Mouse (Mus musculus): ENCODE measurements around the gene Krt7. TPM values are rescaled to one million over a fixed set of nuclear protein-coding genes. Genes with fewer than 3 reads are reported as not detected.

Gene Krt7
- total RNA-seq, 1 experiment: 14.1 TPM

DNA sequence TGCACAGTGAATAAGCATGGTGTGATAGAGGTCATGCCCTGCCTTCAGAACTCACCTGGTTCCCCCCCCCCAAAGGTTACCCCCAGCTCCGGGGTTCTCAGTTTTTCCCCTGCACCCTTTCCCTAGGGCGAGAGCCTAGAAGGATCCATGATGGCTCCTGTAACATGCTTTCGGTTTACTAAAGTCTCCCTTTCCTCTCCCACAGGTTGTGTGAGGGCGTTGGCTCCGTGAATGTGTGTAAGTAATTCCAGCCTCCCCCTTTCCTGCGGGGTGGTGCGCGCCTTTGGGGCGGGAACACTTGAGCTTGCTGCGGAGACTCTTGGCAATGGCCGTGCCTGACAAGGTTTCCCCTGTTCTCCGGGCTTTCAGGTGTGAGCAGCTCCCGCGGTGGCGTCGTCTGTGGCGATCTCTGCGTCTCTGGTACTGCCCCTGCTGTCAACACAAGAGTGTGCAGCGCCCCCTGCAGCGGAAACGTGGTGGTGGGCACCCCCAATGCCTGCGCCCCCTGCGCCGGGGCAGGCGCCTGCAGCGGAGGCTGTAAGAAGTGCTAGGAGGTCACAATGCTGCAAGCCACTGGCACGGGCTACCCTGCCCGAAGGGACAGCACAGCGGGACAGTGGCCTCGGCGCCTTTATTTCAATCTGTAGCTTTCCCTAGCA, 68.3 kb downstream of the Krt7 start:
- DNase-seq (ENCODE audit: low read depth, low spot score): no peak
- in situ Hi-C loops (cut with MboI; ENCODE audit: low sequenced_read_pairs in 2 of 2, unreplicated experiment in 2 of 2): no loop called here
- H3K27ac ChIP-seq (ENCODE audit: insufficient read depth, low read depth, low read length, poor library complexity, severe bottlenecking): no peak overlapping the region
- no peaks in the 10 kb centered on the region for H3K9me3 ChIP-seq (ENCODE audit: control insufficient read depth, insufficient read depth, low read depth, low read length)
- H3K9ac ChIP-seq (ENCODE audit: insufficient read depth, low read depth, low read length, poor library complexity, severe bottlenecking): no peak overlapping the region
- H3K4me1 ChIP-seq (ENCODE audit: control insufficient read depth in 2 of 2, insufficient read depth in 2 of 2, low read length in 2 of 2, poor library complexity in 1 of 2): no peaks in the 10 kb centered on the region
- H3K36me3 ChIP-seq (ENCODE audit: control insufficient read depth, insufficient read depth, low read length, poor library complexity, severe bottlenecking): no peaks in the 10 kb centered on the region
- H3K4me3 ChIP-seq (ENCODE audit: insufficient read depth in 1 of 2, low read depth in 1 of 2, low read length in 2 of 2, poor library complexity in 1 of 2, severe bottlenecking in 1 of 2): no peak overlapping the region
- TF ChIP-seq MAFK (IDR thresholded peaks at IDR 0.05; ENCODE audit: insufficient read depth, low read depth, low read length): no peak
- no peak for TF ChIP-seq ZNF384 (IDR thresholded peaks at IDR 0.05; ENCODE audit: low read depth, low read length)
- TF ChIP-seq HCFC1 (IDR thresholded peaks at IDR 0.05; ENCODE audit: borderline replicate concordance, insufficient read depth, low read length): no peak
- TF ChIP-seq ZC3H11A (IDR thresholded peaks at IDR 0.05; ENCODE audit: borderline replicate concordance, low read depth, low read length): no peak
- no peak for TF ChIP-seq CHD2 (IDR thresholded peaks at IDR 0.05; ENCODE audit: low read depth, low read length)

DNA sequence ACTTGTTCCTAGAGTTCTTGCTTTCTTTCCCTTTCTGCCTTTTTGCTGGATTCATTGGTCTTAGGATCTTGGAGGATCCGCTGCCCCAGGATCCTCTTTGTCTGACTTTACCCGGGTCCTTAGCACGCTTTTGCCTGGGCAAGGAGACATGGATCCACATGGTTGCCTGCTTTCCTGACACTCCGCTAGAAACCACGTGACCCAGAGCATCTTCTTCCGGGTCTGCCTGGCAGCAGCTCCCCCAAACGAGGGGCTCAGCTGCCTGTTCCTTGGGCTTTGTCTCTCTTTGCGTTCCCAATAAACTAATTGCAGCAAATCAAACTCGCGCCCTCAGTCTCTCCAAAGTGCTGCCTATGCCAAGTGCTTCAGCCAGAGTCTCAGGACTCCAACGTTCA, 68.8 kb downstream of the Krt7 start:
- H3K9ac ChIP-seq (ENCODE audit: insufficient read depth, low read depth, low read length, poor library complexity, severe bottlenecking): no peak overlapping the region
- no peaks in the 10 kb centered on the region for H3K4me1 ChIP-seq (ENCODE audit: control insufficient read depth in 2 of 2, insufficient read depth in 2 of 2, low read length in 2 of 2, poor library complexity in 1 of 2)

More for the DNA sequence above, 68.8 kb downstream of the Krt7 start:
- H3K36me3 ChIP-seq (ENCODE audit: control insufficient read depth, insufficient read depth, low read length, poor library complexity, severe bottlenecking): no peaks in the 10 kb centered on the region
- H3K27ac ChIP-seq (ENCODE audit: insufficient read depth, low read depth, low read length, poor library complexity, severe bottlenecking): no peak overlapping the region
- no peak for TF ChIP-seq CHD2 (IDR thresholded peaks at IDR 0.05; ENCODE audit: low read depth, low read length)
- no peak for TF ChIP-seq MAFK (IDR thresholded peaks at IDR 0.05; ENCODE audit: insufficient read depth, low read depth, low read length)
- no peak for TF ChIP-seq ZNF384 (IDR thresholded peaks at IDR 0.05; ENCODE audit: low read depth, low read length)
- TF ChIP-seq HCFC1 (IDR thresholded peaks at IDR 0.05; ENCODE audit: borderline replicate concordance, insufficient read depth, low read length): no peak
- TF ChIP-seq ZC3H11A (IDR thresholded peaks at IDR 0.05; ENCODE audit: borderline replicate concordance, low read depth, low read length): no peak
- in situ Hi-C loops (cut with MboI; ENCODE audit: low sequenced_read_pairs in 2 of 2, unreplicated experiment in 2 of 2): no loop called here
- DNase-seq (ENCODE audit: low read depth, low spot score): no peak
- no peaks in the 10 kb centered on the region for H3K9me3 ChIP-seq (ENCODE audit: control insufficient read depth, insufficient read depth, low read depth, low read length)
- no peak overlapping the region for H3K4me3 ChIP-seq (ENCODE audit: insufficient read depth in 1 of 2, low read depth in 1 of 2, low read length in 2 of 2, poor library complexity in 1 of 2, severe bottlenecking in 1 of 2)

Other genes starting within 250 kb of the Krt7 start
- 26.4 and 43.4 TPM in 2 replicates for gene Acvr1b, start 237.0 kb upstream of the Krt7 start, total RNA-seq (2012; rRNA removed)
- 10.8 and 12.9 TPM in 2 replicates for gene Grasp, start 186.9 kb upstream of the Krt7 start, total RNA-seq (2012; rRNA removed)
- gene Nr4a1, start 156.8 kb upstream of the Krt7 start, total RNA-seq (2012; rRNA removed): 8.5 and 12.1 TPM in 2 replicates
- 116 and 119 TPM in 2 replicates for gene Atg101, start 126.8 kb upstream of the Krt7 start, total RNA-seq (2012; rRNA removed)
- gene 6030408B16Rik, start 117.8 kb upstream of the Krt7 start, total RNA-seq (2012; rRNA removed): 0.22 and 0.32 TPM in 2 replicates
- 0.18 TPM in 1 of 2 replicates, not detected in the other for gene Krt80, start 40.9 kb upstream of the Krt7 start, total RNA-seq (2012; rRNA removed)
- gene Krt87, start 27.8 kb downstream of the Krt7 start, total RNA-seq (2012; rRNA removed): not detected in 2 replicates
- not detected in 2 replicates for gene Krt88, start 36.7 kb downstream of the Krt7 start, total RNA-seq (2012; rRNA removed)
- not detected in 2 replicates for gene Krt81, start 52.7 kb downstream of the Krt7 start, total RNA-seq (2012; rRNA removed)
- gene Krt86, start 62.4 kb downstream of the Krt7 start, total RNA-seq (2012; rRNA removed): not detected in 2 replicates
- gene Krt83, start 80.5 kb downstream of the Krt7 start, total RNA-seq (2012; rRNA removed): not detected in 2 replicates
- not detected in 2 replicates for gene Gm49425, start 106.2 kb downstream of the Krt7 start, total RNA-seq (2012; rRNA removed)
- gene Krt84, start 121.8 kb downstream of the Krt7 start, total RNA-seq (2012; rRNA removed): not detected in 2 replicates
- gene Krt82, start 139.6 kb downstream of the Krt7 start, total RNA-seq (2012; rRNA removed): not detected in 2 replicates
- 0.27 TPM in 1 of 2 replicates, not detected in the other for gene Krt90, start 151.9 kb downstream of the Krt7 start, total RNA-seq (2012; rRNA removed)
- 0.04 TPM in 1 of 2 replicates, not detected in the other for gene Krt75, start 162.9 kb downstream of the Krt7 start, total RNA-seq (2012; rRNA removed)
- not detected in 2 replicates for gene Gm5414, start 217.1 kb downstream of the Krt7 start, total RNA-seq (2012; rRNA removed)
- gene Gm5478, start 236.3 kb downstream of the Krt7 start, total RNA-seq (2012; rRNA removed): not detected in 2 replicates